Mouse (Mus musculus): ENCODE measurements around the gene Psmb6. TPM values are rescaled to one million over a fixed set of nuclear protein-coding genes. Genes with fewer than 3 reads are reported as not detected.

Psmb6 gene
- total RNA-seq (2021): 100 to 1,000 TPM; 289 to 310 TPM
- long read RNA-seq, experiment 1, transcript Psmb6-201 (6 exons, 798 nt): major isoform, 389 of 493 reads
- long read RNA-seq, experiment 1, transcript Psmb6-202 (2 exons, 674 nt): minor isoform, 82 of 493 reads
- long read RNA-seq, experiment 1, partial matches to known transcripts: 16 of 493 reads
- long read RNA-seq, experiment 1, other reads (novel, unspliced or antisense): 6 of 493 reads
- long read RNA-seq, experiment 2, transcript Psmb6-202 (2 exons, 674 nt): minor isoform, 87 of 432 reads
- long read RNA-seq, experiment 2, transcript Psmb6-201 (6 exons, 798 nt): major isoform, 301 of 432 reads
- long read RNA-seq, experiment 2, partial matches to known transcripts: 37 of 432 reads
- long read RNA-seq, experiment 2, other reads (novel, unspliced or antisense): 7 of 432 reads

GRCm38 (mm10) chr11:70525184-70525678, at the start of gene Psmb6:
TSS of gene Psmb6 (plus strand) at chr11:70525367.
- DNase-seq (ENCODE audit: low spot score in 2 of 2): peak; percentile 56 to 80

- DNase-seq (ENCODE audit: low spot score in 2 of 2): no peak
Observed at GRCm38 (mm10) chr11:70485498-70485897, 39.7 kb upstream of the Psmb6 start.

GRCm38 (mm10) chr11:70487816-70488215, 37.4 kb upstream of the Psmb6 start:
- no peak for DNase-seq (ENCODE audit: low spot score in 2 of 2)

GRCm38 (mm10) chr11:70489138-70489537, 36.0 kb upstream of the Psmb6 start:
- DNase-seq (ENCODE audit: low spot score in 2 of 2): no peak

- DNase-seq (ENCODE audit: low spot score in 2 of 2): no peak
Observed at GRCm38 (mm10) chr11:70489684-70490083, 35.5 kb upstream of the Psmb6 start.

- DNase-seq (ENCODE audit: low spot score in 2 of 2): no peak
Observed at GRCm38 (mm10) chr11:70499566-70500475, 25.3 kb upstream of the Psmb6 start.

GRCm38 (mm10) chr11:70500476-70500812, 24.7 kb upstream of the Psmb6 start:
- no peak for DNase-seq (ENCODE audit: low spot score in 2 of 2)

GRCm38 (mm10) chr11:70502018-70502417, 23.1 kb upstream of the Psmb6 start:
- DNase-seq (ENCODE audit: low spot score in 2 of 2): no peak

GRCm38 (mm10) chr11:70504970-70505369, 20.2 kb upstream of the Psmb6 start, which contains the start of gene Tm4sf5:
TSS of gene Tm4sf5 (plus strand) at chr11:70505244.
- DNase-seq (ENCODE audit: low spot score in 2 of 2): no peak

- DNase-seq (ENCODE audit: low spot score in 2 of 2): peak in 1 of 2 experiments; percentile 58
Observed at GRCm38 (mm10) chr11:70506385-70506784, 18.8 kb upstream of the Psmb6 start.

- DNase-seq (ENCODE audit: low spot score in 2 of 2): no peak
Observed at GRCm38 (mm10) chr11:70506962-70507515, 18.1 kb upstream of the Psmb6 start.

GRCm38 (mm10) chr11:70509753-70510564, 15.2 kb upstream of the Psmb6 start:
- DNase-seq (ENCODE audit: low spot score in 2 of 2): no peak

GRCm38 (mm10) chr11:70511242-70511641, 13.9 kb upstream of the Psmb6 start:
- no peak for DNase-seq (ENCODE audit: low spot score in 2 of 2)

- no peak for DNase-seq (ENCODE audit: low spot score in 2 of 2)
Observed at GRCm38 (mm10) chr11:70511825-70512224, 13.3 kb upstream of the Psmb6 start.

GRCm38 (mm10) chr11:70512709-70513342, 12.3 kb upstream of the Psmb6 start:
- no peak for DNase-seq (ENCODE audit: low spot score in 2 of 2)

- DNase-seq (ENCODE audit: low spot score in 2 of 2): no peak
Observed at GRCm38 (mm10) chr11:70513520-70513919, 11.6 kb upstream of the Psmb6 start.

GRCm38 (mm10) chr11:70514288-70514687, 10.9 kb upstream of the Psmb6 start, which contains the start of gene Vmo1:
TSS of gene Vmo1 (minus strand) at chr11:70514616.
- DNase-seq (ENCODE audit: low spot score in 2 of 2): no peak

GRCm38 (mm10) chr11:70516352-70516751, 8.8 kb upstream of the Psmb6 start:
- no peak for DNase-seq (ENCODE audit: low spot score in 2 of 2)

GRCm38 (mm10) chr11:70518436-70518835, 6.7 kb upstream of the Psmb6 start:
- no peak for DNase-seq (ENCODE audit: low spot score in 2 of 2)

GRCm38 (mm10) chr11:70518923-70519322, 6.2 kb upstream of the Psmb6 start, which contains the start of gene Gltpd2:
TSS of gene Gltpd2 (plus strand) at chr11:70519196.
- DNase-seq (ENCODE audit: low spot score in 2 of 2): no peak
